Mouse (Mus musculus): Measurements from ENCODE around the gene Slc4a4.

Gene Slc4a4

GRCm38 (mm10) chr5:89090131-89090530, 203.5 kb downstream of the Slc4a4 start:
- DNase-seq: no peak

- DNase-seq: no peak
Observed at GRCm38 (mm10) chr5:89096371-89096770, 209.8 kb downstream of the Slc4a4 start.

- DNase-seq: no peak
Observed at GRCm38 (mm10) chr5:89097291-89097690, 210.7 kb downstream of the Slc4a4 start.

- DNase-seq: no peak
Observed at GRCm38 (mm10) chr5:89098121-89098520, 211.5 kb downstream of the Slc4a4 start.

GRCm38 (mm10) chr5:89099886-89100285, 213.3 kb downstream of the Slc4a4 start:
- DNase-seq: no peak

GRCm38 (mm10) chr5:89102560-89102959, 215.9 kb downstream of the Slc4a4 start:
- no peak for DNase-seq

- no peak for DNase-seq
Observed at GRCm38 (mm10) chr5:89105346-89105745, 218.7 kb downstream of the Slc4a4 start.

GRCm38 (mm10) chr5:89106217-89106616, 219.6 kb downstream of the Slc4a4 start:
- DNase-seq: no peak

- DNase-seq: no peak
Observed at GRCm38 (mm10) chr5:89108809-89109208, 222.2 kb downstream of the Slc4a4 start.

- no peak for DNase-seq
Observed at GRCm38 (mm10) chr5:89109832-89110231, 223.2 kb downstream of the Slc4a4 start.

- peak; percentile 41 to 59 for DNase-seq
Observed at GRCm38 (mm10) chr5:89111987-89112386, 225.4 kb downstream of the Slc4a4 start.

GRCm38 (mm10) chr5:89120881-89121280, 234.3 kb downstream of the Slc4a4 start:
- DNase-seq: no peak

- DNase-seq: peak; percentile 31 to 33
Observed at GRCm38 (mm10) chr5:89123270-89123903, 236.8 kb downstream of the Slc4a4 start.

GRCm38 (mm10) chr5:89128210-89128609, 241.6 kb downstream of the Slc4a4 start:
- no peak for DNase-seq

GRCm38 (mm10) chr5:89135776-89136175, 249.2 kb downstream of the Slc4a4 start:
- peak; percentile 66 to 67 for DNase-seq

- DNase-seq: no peak
Observed at GRCm38 (mm10) chr5:89140070-89140469, 253.5 kb downstream of the Slc4a4 start.

- no peak for DNase-seq
Observed at GRCm38 (mm10) chr5:89141761-89142160, 255.1 kb downstream of the Slc4a4 start.

- no peak for DNase-seq
Observed at GRCm38 (mm10) chr5:89146276-89146675, 259.7 kb downstream of the Slc4a4 start.

GRCm38 (mm10) chr5:89147282-89147790, 260.7 kb downstream of the Slc4a4 start:
- no peak for DNase-seq

GRCm38 (mm10) chr5:89149436-89150040, 262.9 kb downstream of the Slc4a4 start:
- DNase-seq: no peak

GRCm38 (mm10) chr5:89151076-89151475, 264.5 kb downstream of the Slc4a4 start:
- DNase-seq: no peak

- DNase-seq: no peak
Observed at GRCm38 (mm10) chr5:89171025-89171718, 284.6 kb downstream of the Slc4a4 start.

GRCm38 (mm10) chr5:89190063-89190462, 303.4 kb downstream of the Slc4a4 start:
- DNase-seq: no peak

GRCm38 (mm10) chr5:89194654-89195053, 308.0 kb downstream of the Slc4a4 start:
- no peak for DNase-seq

All from cerebellum, postnatal 36 days (tissue).